Mouse (Mus musculus) forebrain, embryonic 13.5 days (tissue): ENCODE measurements around the gene Ankar. TPM values are rescaled to one million over a fixed set of nuclear protein-coding genes. Genes with fewer than 3 reads are reported as not detected.

Source experiments
- ATAC-seq: fragments of 200-750 bp; cut with Nextera tagmentation; 2 replicates; pipeline ENCODE4 v1.8.0; 2017
- H3K27ac ChIP-seq: fragments of 300-500 bp; sonication (generic); 2 replicates; pipeline ENCODE4 v1.5.1; 2015; ENCODE audit warnings: inconsistent platforms, mild to moderate bottlenecking, moderate library complexity
- H3K27me3 ChIP-seq: fragments of 300-500 bp; sonication (generic); 2 replicates; pipeline ENCODE4 v1.6.1; 2015; ENCODE audit warnings: mild to moderate bottlenecking, inconsistent platforms
- H3K36me3 ChIP-seq: fragments of 300-500 bp; sonication (generic); 2 replicates; pipeline ENCODE4 v1.6.1; 2015; ENCODE audit warnings: mild to moderate bottlenecking, inconsistent platforms; ENCODE audit not compliant: poor library complexity, severe bottlenecking
- H3K4me1 ChIP-seq: fragments of 300-500 bp; sonication (generic); 2 replicates; pipeline ENCODE4 v1.6.1; 2015; ENCODE audit warnings: inconsistent platforms
- H3K4me2 ChIP-seq: fragments of 300-500 bp; sonication (generic); 2 replicates; pipeline ENCODE4 v1.6.1; 2015; ENCODE audit warnings: inconsistent platforms, mild to moderate bottlenecking, moderate library complexity
- H3K4me3 ChIP-seq: fragments of 300-500 bp; sonication (generic); 2 replicates; pipeline ENCODE4 v1.5.1; 2015; ENCODE audit warnings: mild to moderate bottlenecking, inconsistent platforms
- H3K9ac ChIP-seq: fragments of 300-500 bp; sonication (generic); 2 replicates; pipeline ENCODE4 v1.6.1; 2015; ENCODE audit warnings: mild to moderate bottlenecking, inconsistent platforms
- H3K9me3 ChIP-seq: fragments of 300-500 bp; sonication (generic); replicated peaks from 2 replicates; pipeline ENCODE4 v1.6.1; 2016; ENCODE audit warnings: inconsistent platforms
- WGBS: fragments of 180-500 bp; shearing (Covaris S2); methylation state at CpG from one replicate; pipeline ENCODE4 v1.1.7; 2015; 5-methylcytosine and 5-hydroxymethylcytosine counted together
- polyA plus RNA-seq: library from polyadenylated mRNA; unstranded; fragments of >200 nt; fragmentation: Nextera tagmentation; extraction: Ambion mirVana; gene quantifications from 2 replicates; pipeline ENCODE4 v1.2.1, GENCODE M21; 2015

Gene Ankar
- polyA plus RNA-seq, 1 experiment from 2014 or later, result not detected

DNA sequence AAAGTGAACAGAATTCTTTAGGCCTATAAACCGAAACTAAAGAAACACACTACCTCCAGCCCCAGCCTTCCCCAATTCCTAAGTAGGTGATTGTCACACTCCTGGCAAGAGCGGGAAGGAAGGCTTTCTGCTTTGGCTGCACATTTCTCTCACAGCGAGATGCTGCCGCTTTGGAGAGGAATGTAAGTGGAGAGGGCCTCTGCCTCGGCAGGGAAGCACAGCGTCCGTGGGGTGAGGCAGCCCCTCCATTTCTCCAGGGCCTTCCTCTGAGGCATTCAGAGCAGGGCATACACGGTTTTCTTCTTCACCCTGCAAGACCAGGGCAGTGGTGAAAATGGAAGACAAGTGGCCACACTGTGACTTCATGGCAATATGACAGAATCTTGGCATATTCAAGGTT lies 22.3 kb upstream of the Ankar start:
- Histone ChIP-seq H3K9ac (no peak overlapping the region), H3K4me2 (no peak overlapping the region), H3K4me1 (no peaks in the 10 kb centered on the region), H3K9me3 (no peaks in the 10 kb centered on the region), H3K36me3 (peaks cover 10% of the 10 kb centered on the region), H3K4me3 (no peak overlapping the region), H3K27ac (no peak overlapping the region), H3K27me3 (no peaks in the 10 kb centered on the region)
- WGBS, result 42% methylated on average over 8 of the region's 8 CpGs
- no peak for ATAC-seq

- H3K27ac ChIP-seq, result no peak overlapping the region
- no peak overlapping the region for H3K9ac ChIP-seq
- WGBS, result 37% methylated on average over 6 of the region's 6 CpGs
- no peaks in the 10 kb centered on the region for H3K4me1 ChIP-seq
- peaks cover 19% of the 10 kb centered on the region for H3K36me3 ChIP-seq
- H3K4me3 ChIP-seq, result no peak overlapping the region
- no peak overlapping the region for H3K4me2 ChIP-seq
- no peaks in the 10 kb centered on the region for H3K27me3 ChIP-seq
- no peak for ATAC-seq
- H3K9me3 ChIP-seq, result no peaks in the 10 kb centered on the region
Observed at GRCm38 (mm10) chr1:72720115-72720725, 19.8 kb upstream of the Ankar start.

DNA sequence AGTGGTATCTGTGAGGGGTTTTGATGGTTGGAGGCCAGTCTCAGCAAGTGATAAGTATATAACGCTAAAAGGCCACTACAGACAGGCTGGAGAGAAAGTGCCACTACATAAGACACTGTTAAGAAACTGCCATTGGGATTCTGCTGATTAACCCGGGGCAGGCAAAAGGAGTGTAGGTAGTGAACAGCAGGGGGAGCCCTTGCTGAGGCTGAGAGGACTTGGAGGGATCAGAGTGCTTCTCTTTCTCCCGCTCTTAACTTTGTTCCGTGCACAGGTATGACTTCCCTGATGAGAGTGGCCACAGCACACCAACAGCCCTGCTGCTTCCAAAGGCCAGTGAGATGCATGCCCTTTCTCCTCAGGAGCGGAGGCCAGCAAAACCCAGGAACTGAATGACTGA lies 18.5 kb upstream of the Ankar start:
- peak; percentile 69 for ATAC-seq
- no peaks in the 10 kb centered on the region for H3K27me3 ChIP-seq
- H3K27ac ChIP-seq, result no peak overlapping the region
- peaks cover 6% of the 10 kb centered on the region; the same call in 1 of the 2 replicates for H3K4me1 ChIP-seq
- 14% methylated on average over 5 of the region's 5 CpGs for WGBS
- no peak overlapping the region for H3K4me2 ChIP-seq
- no peaks in the 10 kb centered on the region for H3K9me3 ChIP-seq
- peaks cover 32% of the 10 kb centered on the region for H3K36me3 ChIP-seq
- no peak overlapping the region for H3K4me3 ChIP-seq
- no peak overlapping the region for H3K9ac ChIP-seq

GRCm38 (mm10) chr1:72717540-72717939 lies 17.2 kb upstream of the Ankar start:
- Histone ChIP-seq H3K9me3 (no peaks in the 10 kb centered on the region), H3K4me2 (no peak overlapping the region), H3K27me3 (no peaks in the 10 kb centered on the region), H3K4me3 (no peak overlapping the region), H3K27ac (no peak overlapping the region), H3K36me3 (peaks cover 44% of the 10 kb centered on the region), H3K4me1 (peaks cover 16% of the 10 kb centered on the region), H3K9ac (no peak overlapping the region)
- ATAC-seq, result no peak
- WGBS, result 93% methylated on average over 7 of the region's 7 CpGs

DNA sequence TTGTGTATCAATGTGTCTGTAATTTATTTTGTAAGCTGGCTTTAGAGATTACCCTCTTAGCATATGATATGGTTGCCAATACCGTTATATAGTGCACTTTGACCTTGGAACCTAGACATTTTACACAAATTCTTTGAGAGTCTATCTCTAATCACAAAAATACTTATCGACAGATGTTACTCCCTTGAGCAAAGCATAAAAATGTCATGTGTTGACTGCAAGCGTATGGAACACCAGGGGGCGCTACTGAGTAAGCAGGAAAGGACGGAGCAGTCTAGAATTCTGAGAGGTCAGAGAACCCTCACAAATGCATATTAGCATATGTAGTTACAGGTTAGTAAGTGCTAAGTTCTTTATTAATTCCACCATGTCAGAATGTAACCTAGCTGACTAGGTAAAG lies 16.5 kb upstream of the Ankar start:
- Histone ChIP-seq H3K27ac (no peak overlapping the region), H3K4me1 (peaks cover 22% of the 10 kb centered on the region), H3K4me2 (no peak overlapping the region), H3K36me3 (peaks cover 45% of the 10 kb centered on the region), H3K4me3 (no peak overlapping the region), H3K9ac (no peak overlapping the region), H3K9me3 (no peaks in the 10 kb centered on the region), H3K27me3 (no peaks in the 10 kb centered on the region)
- 8% methylated on average over 5 of the region's 5 CpGs for WGBS
- ATAC-seq, result peak; percentile 56

DNA sequence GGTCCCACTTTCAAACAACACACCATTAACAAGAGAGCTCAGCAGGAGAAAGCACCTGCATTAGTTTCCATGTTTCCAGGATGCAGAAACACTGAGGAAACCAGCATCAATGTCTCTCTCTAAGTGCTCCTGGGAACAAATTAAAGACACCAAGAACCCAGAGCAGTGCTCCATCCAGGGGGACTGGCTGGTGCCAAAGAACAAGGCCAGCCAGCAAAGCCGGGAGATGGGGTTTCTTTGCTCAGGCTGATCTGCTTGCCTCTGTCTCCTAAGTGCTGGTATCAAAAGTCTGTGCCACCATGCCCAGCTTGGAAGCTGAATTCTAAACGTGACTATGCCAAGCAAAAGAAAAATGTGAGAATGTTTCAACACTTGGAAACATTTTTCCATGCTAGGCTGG lies 16.0 kb upstream of the Ankar start:
- H3K9me3 ChIP-seq, result no peaks in the 10 kb centered on the region
- H3K4me1 ChIP-seq, result peaks cover 25% of the 10 kb centered on the region
- H3K4me2 ChIP-seq, result no peak overlapping the region
- no peak overlapping the region for H3K9ac ChIP-seq
- WGBS, result 54% methylated on average over 2 of the region's 2 CpGs
- H3K4me3 ChIP-seq, result no peak overlapping the region
- peaks cover 45% of the 10 kb centered on the region for H3K36me3 ChIP-seq
- H3K27me3 ChIP-seq, result no peaks in the 10 kb centered on the region
- no peak for ATAC-seq
- peak overlapping the region; percentile 28 for H3K27ac ChIP-seq

GRCm38 (mm10) chr1:72715593-72716361 lies 15.4 kb upstream of the Ankar start:
- Histone ChIP-seq H3K4me3 (no peak overlapping the region), H3K4me1 (peaks cover 25% of the 10 kb centered on the region), H3K4me2 (no peak overlapping the region), H3K27me3 (no peaks in the 10 kb centered on the region), H3K9ac (no peak overlapping the region), H3K9me3 (no peaks in the 10 kb centered on the region), H3K27ac (no peak overlapping the region), H3K36me3 (peaks cover 40% of the 10 kb centered on the region)
- ATAC-seq, result no peak
- 82% methylated on average over 3 of the region's 3 CpGs for WGBS

DNA sequence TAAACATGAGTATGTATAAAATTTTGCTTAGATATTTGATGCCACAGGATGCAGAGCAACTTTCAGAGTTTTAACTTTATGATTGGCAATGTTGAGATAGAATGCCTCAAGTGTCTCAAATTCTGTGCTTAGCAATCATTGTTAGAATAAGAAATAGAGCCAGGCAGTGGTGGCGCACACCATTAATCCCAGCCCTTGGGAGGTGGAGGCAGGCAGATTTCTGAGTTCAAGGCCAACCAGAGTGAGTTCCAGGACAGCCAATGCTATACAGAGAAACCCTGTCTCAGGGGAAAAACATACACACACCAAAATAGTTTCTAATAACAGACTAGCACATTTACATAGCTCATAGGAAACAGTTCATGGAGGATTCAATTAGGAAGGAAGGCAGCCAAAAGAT lies 14.7 kb upstream of the Ankar start:
- Histone ChIP-seq H3K4me2 (no peak overlapping the region), H3K27ac (no peak overlapping the region), H3K9ac (no peak overlapping the region), H3K9me3 (no peaks in the 10 kb centered on the region), H3K4me1 (peaks cover 25% of the 10 kb centered on the region), H3K27me3 (no peaks in the 10 kb centered on the region), H3K36me3 (peaks cover 38% of the 10 kb centered on the region), H3K4me3 (no peak overlapping the region)
- ATAC-seq, result no peak
- WGBS, result 96% methylated on average over 1 of the region's 1 CpGs

- Histone ChIP-seq H3K4me3 (no peak overlapping the region), H3K36me3 (peaks cover 38% of the 10 kb centered on the region), H3K27me3 (no peaks in the 10 kb centered on the region), H3K27ac (no peak overlapping the region), H3K9me3 (no peaks in the 10 kb centered on the region), H3K4me2 (no peak overlapping the region), H3K4me1 (peaks cover 25% of the 10 kb centered on the region), H3K9ac (0 out of 2 replicates have a peak overlapping the region, but pooled peaks have one; percentile 5)
- ATAC-seq, result no peak
- 73% methylated on average over 4 of the region's 4 CpGs for WGBS
Observed at GRCm38 (mm10) chr1:72714547-72714946, 14.2 kb upstream of the Ankar start.

DNA sequence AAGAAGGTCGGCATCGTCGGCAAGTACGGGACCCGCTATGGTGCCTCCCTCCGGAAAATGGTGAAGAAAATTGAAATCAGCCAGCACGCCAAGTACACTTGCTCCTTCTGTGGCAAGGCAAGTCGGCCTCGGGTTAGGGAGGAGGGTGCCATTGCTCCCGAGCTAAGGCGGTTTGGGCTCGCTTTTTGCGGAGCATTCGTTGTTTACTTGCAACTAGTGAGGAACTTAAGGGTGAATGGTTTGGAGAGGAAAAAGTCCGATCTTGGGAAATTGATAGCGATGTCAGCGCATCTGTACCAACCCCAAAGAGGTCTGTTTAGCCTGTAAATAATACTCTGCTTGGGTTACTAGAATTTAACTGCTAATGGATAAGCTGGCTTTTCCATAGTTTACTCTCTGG lies 11.3 kb upstream of the Ankar start:
- Histone ChIP-seq H3K27ac (peak overlapping the region; percentile 81), H3K4me2 (peak overlapping the region; percentile 82), H3K9me3 (no peaks in the 10 kb centered on the region), H3K4me3 (peak overlapping the region; percentile 67), H3K4me1 (peaks cover 25% of the 10 kb centered on the region), H3K36me3 (peaks cover 36% of the 10 kb centered on the region), H3K9ac (peak overlapping the region; percentile 93), H3K27me3 (no peaks in the 10 kb centered on the region)
- under 1% methylated on average over 17 of the region's 17 CpGs for WGBS
- no peak for ATAC-seq

- H3K36me3 ChIP-seq, result peaks cover 34% of the 10 kb centered on the region
- H3K9me3 ChIP-seq, result no peaks in the 10 kb centered on the region
- H3K4me1 ChIP-seq, result peaks cover 25% of the 10 kb centered on the region
- peak within 1 kb of the TSS; percentile 81 for H3K27ac ChIP-seq
- H3K27me3 ChIP-seq, result no peaks in the 10 kb centered on the region
- H3K4me2 ChIP-seq, result peak within 1 kb of the TSS; percentile 82
- H3K4me3 ChIP-seq, result peak within 1 kb of the TSS; percentile 67
- WGBS, result 3% methylated on average over 68 of the region's 68 CpGs
- H3K9ac ChIP-seq, result peak within 1 kb of the TSS; percentile 93
- peak; percentile 97 for ATAC-seq
Observed at GRCm38 (mm10) chr1:72710753-72711653, 10.6 kb upstream of the Ankar start, which contains the start of gene Rpl37a. Gene Rpl37a (plus strand): TSS chr1:72711290.

- H3K9ac ChIP-seq, result no peak overlapping the region
- no peak for ATAC-seq
- no peak overlapping the region for H3K4me3 ChIP-seq
- H3K36me3 ChIP-seq, result peaks cover 1% of the 10 kb centered on the region
- WGBS, result 80% methylated on average over 4 of the region's 4 CpGs
- H3K4me1 ChIP-seq, result peaks cover 8% of the 10 kb centered on the region
- H3K27me3 ChIP-seq, result no peaks in the 10 kb centered on the region
- no peak overlapping the region for H3K4me2 ChIP-seq
- no peak overlapping the region for H3K27ac ChIP-seq
- no peaks in the 10 kb centered on the region for H3K9me3 ChIP-seq
Observed at GRCm38 (mm10) chr1:72707525-72707924, 7.1 kb upstream of the Ankar start.
